Mouse (Mus musculus) C2C12 (cell line): Measurements from ENCODE around the gene Crtap.

Source experiments
- CTCF ChIP-seq: IDR thresholded peaks from one replicate; pipeline ENCODE4 v1.5.1; 2011; ENCODE audit not compliant: control insufficient read depth, insufficient read depth, insufficient read length
- MAX ChIP-seq: IDR thresholded peaks from one replicate; pipeline ENCODE4 v1.6.1; 2011; ENCODE audit warnings: mild to moderate bottlenecking, control low read depth
- MYOG ChIP-seq: IDR thresholded peaks from one replicate; pipeline ENCODE4 v1.6.1; 2011; ENCODE audit not compliant: control insufficient read depth, insufficient read length; ENCODE audit errors: extremely low read depth

DNA sequence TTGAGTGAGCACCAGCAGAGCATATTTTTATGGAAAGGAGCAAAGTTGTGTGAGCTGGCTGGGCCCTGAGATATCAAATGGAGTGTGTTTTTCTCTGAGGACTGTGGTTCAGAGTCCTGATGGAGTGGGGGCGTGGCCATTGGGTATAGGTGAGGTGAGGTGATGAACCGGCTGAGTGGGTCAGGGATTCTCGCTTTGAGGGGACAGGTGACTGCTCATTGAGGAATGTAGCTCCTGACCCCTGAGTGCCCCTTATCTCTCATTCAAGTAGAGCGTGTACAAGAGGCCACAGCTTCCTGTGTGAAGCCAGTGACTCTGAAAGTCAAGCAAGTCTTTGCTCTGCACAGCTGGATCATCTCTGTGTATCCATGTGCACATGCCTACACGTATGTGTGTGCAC lies 35.7 kb upstream of the Crtap start:
- TF ChIP-seq CTCF (no peak), MAX (no peak), MYOG (no peak)
